Mouse (Mus musculus): ENCODE results near the gene Neurod2.

Gene Neurod2

GRCm38 (mm10) chr11:98329081-98329959, at the start of gene Neurod2:
TSS of gene Neurod2 (minus strand) at chr11:98329648.
- DNase-seq (ENCODE audit: low read depth): no peak

GRCm38 (mm10) chr11:98377787-98378186, 48.3 kb upstream of the Neurod2 start:
- DNase-seq (ENCODE audit: low read depth): no peak

GRCm38 (mm10) chr11:98376756-98377155, 47.3 kb upstream of the Neurod2 start:
- no peak for DNase-seq (ENCODE audit: low read depth)

GRCm38 (mm10) chr11:98374266-98374665, 44.8 kb upstream of the Neurod2 start:
- no peak for DNase-seq (ENCODE audit: low read depth)

- no peak for DNase-seq (ENCODE audit: low read depth)
These were observed 43.8 kb upstream of the Neurod2 start for GRCm38 (mm10) chr11:98373244-98373643.

- DNase-seq (ENCODE audit: low read depth): peak; percentile 88
These were observed 43.0 kb upstream of the Neurod2 start for GRCm38 (mm10) chr11:98372406-98372805.

GRCm38 (mm10) chr11:98371556-98372240, 42.2 kb upstream of the Neurod2 start:
- DNase-seq (ENCODE audit: low read depth): no peak

- DNase-seq (ENCODE audit: low read depth): no peak
These were observed 41.1 kb upstream of the Neurod2 start for GRCm38 (mm10) chr11:98370588-98370987.

- DNase-seq (ENCODE audit: low read depth): no peak
These were observed 39.9 kb upstream of the Neurod2 start for GRCm38 (mm10) chr11:98369337-98369736.

- DNase-seq (ENCODE audit: low read depth): no peak
These were observed 38.4 kb upstream of the Neurod2 start for GRCm38 (mm10) chr11:98367863-98368186.

GRCm38 (mm10) chr11:98367171-98367862, 37.9 kb upstream of the Neurod2 start:
- DNase-seq (ENCODE audit: low read depth): no peak

- peak; percentile 60 for DNase-seq (ENCODE audit: low read depth)
These were observed 36.8 kb upstream of the Neurod2 start for GRCm38 (mm10) chr11:98366290-98366689.

- DNase-seq (ENCODE audit: low read depth): no peak
These were observed 35.0 kb upstream of the Neurod2 start for GRCm38 (mm10) chr11:98364410-98364809.

GRCm38 (mm10) chr11:98363817-98364216, 34.4 kb upstream of the Neurod2 start:
- DNase-seq (ENCODE audit: low read depth): no peak

GRCm38 (mm10) chr11:98360866-98361521, 31.5 kb upstream of the Neurod2 start:
- peak; percentile 7 for DNase-seq (ENCODE audit: low read depth)

- peak; percentile 98 for DNase-seq (ENCODE audit: low read depth)
These were observed 29.0 kb upstream of the Neurod2 start, which contains the start of gene Stard3 for GRCm38 (mm10) chr11:98358161-98359083. TSS of gene Stard3 (plus strand) at chr11:98358368.

- no peak for DNase-seq (ENCODE audit: low read depth)
These were observed 28.1 kb upstream of the Neurod2 start for GRCm38 (mm10) chr11:98357396-98358160.

GRCm38 (mm10) chr11:98356625-98357394, 27.4 kb upstream of the Neurod2 start:
- DNase-seq (ENCODE audit: low read depth): no peak

- DNase-seq (ENCODE audit: low read depth): peak; percentile 88
These were observed 26.4 kb upstream of the Neurod2 start for GRCm38 (mm10) chr11:98355732-98356299.

Data from NIH3T3 (cell line).